Mouse (Mus musculus): ENCODE results near the gene Ly6g6e. TPM values are rescaled to one million over a fixed set of nuclear protein-coding genes. Genes with fewer than 3 reads are reported as not detected.

Ly6g6e gene
- polyA plus RNA-seq, 1 experiment from 2014 or later = 53.7 TPM

Other genes with a start within 250 kb of the Ly6g6e start
- gene Stk19, start 240.0 kb upstream of the Ly6g6e start, polyA plus RNA-seq (2015; fragmentation: Nextera tagmentation; extraction: Ambion mirVana) = 26.1 and 29.3 TPM in 2 replicates
- 62.1 and 65.8 TPM in 2 replicates for gene Dxo, start 239.9 kb upstream of the Ly6g6e start, polyA plus RNA-seq (2015; fragmentation: Nextera tagmentation; extraction: Ambion mirVana)
- gene Skiv2l, start 226.7 kb upstream of the Ly6g6e start, polyA plus RNA-seq (2015; fragmentation: Nextera tagmentation; extraction: Ambion mirVana) = 47.2 and 47.4 TPM in 2 replicates
- gene Nelfe, start 226.5 kb upstream of the Ly6g6e start, polyA plus RNA-seq (2015; fragmentation: Nextera tagmentation; extraction: Ambion mirVana) = 90.1 and 96.4 TPM in 2 replicates
- gene Cfb, start 214.4 kb upstream of the Ly6g6e start, polyA plus RNA-seq (2015; fragmentation: Nextera tagmentation; extraction: Ambion mirVana) = 2.8 and 3.6 TPM in 2 replicates
- gene Zbtb12, start 197.4 kb upstream of the Ly6g6e start, polyA plus RNA-seq (2015; fragmentation: Nextera tagmentation; extraction: Ambion mirVana) = 1.7 and 2.8 TPM in 2 replicates
- not detected in 2 replicates for gene Gm20547, start 194.9 kb upstream of the Ly6g6e start, polyA plus RNA-seq (2015; fragmentation: Nextera tagmentation; extraction: Ambion mirVana)
- 4.6 and 5.2 TPM in 2 replicates for gene C2, start 178.6 kb upstream of the Ly6g6e start, polyA plus RNA-seq (2015; fragmentation: Nextera tagmentation; extraction: Ambion mirVana)
- 64.6 and 78.1 TPM in 2 replicates for gene Ehmt2, start 178.4 kb upstream of the Ly6g6e start, polyA plus RNA-seq (2015; fragmentation: Nextera tagmentation; extraction: Ambion mirVana)
- gene Slc44a4, start 162.4 kb upstream of the Ly6g6e start, polyA plus RNA-seq (2015; fragmentation: Nextera tagmentation; extraction: Ambion mirVana) = 0.17 TPM in 1 of 2 replicates, not detected in the other
- 20.1 and 20.5 TPM in 2 replicates for gene Neu1, start 145.6 kb upstream of the Ly6g6e start, polyA plus RNA-seq (2015; fragmentation: Nextera tagmentation; extraction: Ambion mirVana)
- 3.3 and 3.6 TPM in 2 replicates for gene Hspa1b, start 117.7 kb upstream of the Ly6g6e start, polyA plus RNA-seq (2015; fragmentation: Nextera tagmentation; extraction: Ambion mirVana)
- gene Gm20481, start 107.0 kb upstream of the Ly6g6e start, polyA plus RNA-seq (2015; fragmentation: Nextera tagmentation; extraction: Ambion mirVana) = not detected in 2 replicates
- 31.7 and 32.0 TPM in 2 replicates for gene Hspa1a, start 104.7 kb upstream of the Ly6g6e start, polyA plus RNA-seq (2015; fragmentation: Nextera tagmentation; extraction: Ambion mirVana)
- gene Hspa1l, start 104.2 kb upstream of the Ly6g6e start, polyA plus RNA-seq (2015; fragmentation: Nextera tagmentation; extraction: Ambion mirVana) = 0.46 and 0.65 TPM in 2 replicates
- gene Lsm2, start 95.0 kb upstream of the Ly6g6e start, polyA plus RNA-seq (2015; fragmentation: Nextera tagmentation; extraction: Ambion mirVana) = 143 and 159 TPM in 2 replicates
- 94.4 and 95.1 TPM in 2 replicates for gene Vars, start 75.9 kb upstream of the Ly6g6e start, polyA plus RNA-seq (2015; fragmentation: Nextera tagmentation; extraction: Ambion mirVana)
- gene Vwa7, start 60.3 kb upstream of the Ly6g6e start, polyA plus RNA-seq (2015; fragmentation: Nextera tagmentation; extraction: Ambion mirVana) = 0.18 and 0.20 TPM in 2 replicates
- 8.9 and 9.4 TPM in 2 replicates for gene Sapcd1, start 48.9 kb upstream of the Ly6g6e start, polyA plus RNA-seq (2015; fragmentation: Nextera tagmentation; extraction: Ambion mirVana)
- gene Msh5, start 30.2 kb upstream of the Ly6g6e start, polyA plus RNA-seq (2015; fragmentation: Nextera tagmentation; extraction: Ambion mirVana) = 3.0 and 3.5 TPM in 2 replicates
- gene Clic1, start 26.9 kb upstream of the Ly6g6e start, polyA plus RNA-seq (2015; fragmentation: Nextera tagmentation; extraction: Ambion mirVana) = 351 and 363 TPM in 2 replicates
- 321 and 336 TPM in 2 replicates for gene Ddah2, start 17.9 kb upstream of the Ly6g6e start, polyA plus RNA-seq (2015; fragmentation: Nextera tagmentation; extraction: Ambion mirVana)
- 181 and 203 TPM in 2 replicates for gene Ly6g6c, start 11.5 kb upstream of the Ly6g6e start, polyA plus RNA-seq (2015; fragmentation: Nextera tagmentation; extraction: Ambion mirVana)
- gene Mpig6b, start 10.7 kb upstream of the Ly6g6e start, polyA plus RNA-seq (2015; fragmentation: Nextera tagmentation; extraction: Ambion mirVana) = 1.0 and 1.4 TPM in 2 replicates
- 1.1 and 2.4 TPM in 2 replicates for gene Ly6g6d, start 1.2 kb downstream of the Ly6g6e start, polyA plus RNA-seq (2015; fragmentation: Nextera tagmentation; extraction: Ambion mirVana)
- 0.13 and 0.20 TPM in 2 replicates for gene Ly6g6f, start 8.7 kb downstream of the Ly6g6e start, polyA plus RNA-seq (2015; fragmentation: Nextera tagmentation; extraction: Ambion mirVana)
- gene Abhd16a, start 12.4 kb downstream of the Ly6g6e start, polyA plus RNA-seq (2015; fragmentation: Nextera tagmentation; extraction: Ambion mirVana) = 101 and 112 TPM in 2 replicates
- gene Ly6g5c, start 31.4 kb downstream of the Ly6g6e start, polyA plus RNA-seq (2015; fragmentation: Nextera tagmentation; extraction: Ambion mirVana) = not detected in 2 replicates
- 0.78 and 0.99 TPM in 2 replicates for gene Ly6g5b, start 38.5 kb downstream of the Ly6g6e start, polyA plus RNA-seq (2015; fragmentation: Nextera tagmentation; extraction: Ambion mirVana)
- 16.8 and 17.4 TPM in 2 replicates for gene Gpank1, start 44.6 kb downstream of the Ly6g6e start, polyA plus RNA-seq (2015; fragmentation: Nextera tagmentation; extraction: Ambion mirVana)
- gene Csnk2b, start 45.2 kb downstream of the Ly6g6e start, polyA plus RNA-seq (2015; fragmentation: Nextera tagmentation; extraction: Ambion mirVana) = 293 and 297 TPM in 2 replicates
- gene D17H6S53E, start 49.5 kb downstream of the Ly6g6e start, polyA plus RNA-seq (2015; fragmentation: Nextera tagmentation; extraction: Ambion mirVana) = 10.5 and 11.2 TPM in 2 replicates
- 0.52 and 2.0 TPM in 2 replicates for gene Apom, start 55.1 kb downstream of the Ly6g6e start, polyA plus RNA-seq (2015; fragmentation: Nextera tagmentation; extraction: Ambion mirVana)
- 49.6 and 51.8 TPM in 2 replicates for gene Bag6, start 58.3 kb downstream of the Ly6g6e start, polyA plus RNA-seq (2015; fragmentation: Nextera tagmentation; extraction: Ambion mirVana)
- 142 and 147 TPM in 2 replicates for gene Prrc2a, start 88.0 kb downstream of the Ly6g6e start, polyA plus RNA-seq (2015; fragmentation: Nextera tagmentation; extraction: Ambion mirVana)
- gene Aif1, start 99.2 kb downstream of the Ly6g6e start, polyA plus RNA-seq (2015; fragmentation: Nextera tagmentation; extraction: Ambion mirVana) = 14.6 and 18.6 TPM in 2 replicates
- 25.8 and 27.5 TPM in 2 replicates for gene Lst1, start 111.5 kb downstream of the Ly6g6e start, polyA plus RNA-seq (2015; fragmentation: Nextera tagmentation; extraction: Ambion mirVana)
- 1.0 and 1.2 TPM in 2 replicates for gene Ltb, start 117.5 kb downstream of the Ly6g6e start, polyA plus RNA-seq (2015; fragmentation: Nextera tagmentation; extraction: Ambion mirVana)
- 0.64 and 0.82 TPM in 2 replicates for gene Tnf, start 125.1 kb downstream of the Ly6g6e start, polyA plus RNA-seq (2015; fragmentation: Nextera tagmentation; extraction: Ambion mirVana)
- gene Lta, start 128.4 kb downstream of the Ly6g6e start, polyA plus RNA-seq (2015; fragmentation: Nextera tagmentation; extraction: Ambion mirVana) = 0.37 TPM in 1 of 2 replicates, not detected in the other
- gene Gm16181, start 143.9 kb downstream of the Ly6g6e start, polyA plus RNA-seq (2015; fragmentation: Nextera tagmentation; extraction: Ambion mirVana) = 0.41 and 0.77 TPM in 2 replicates
- 3.7 and 3.8 TPM in 2 replicates for gene Atp6v1g2, start 156.8 kb downstream of the Ly6g6e start, polyA plus RNA-seq (2015; fragmentation: Nextera tagmentation; extraction: Ambion mirVana)
- 11.2 and 11.8 TPM in 2 replicates for gene Nfkbil1, start 158.9 kb downstream of the Ly6g6e start, polyA plus RNA-seq (2015; fragmentation: Nextera tagmentation; extraction: Ambion mirVana)
- 401 and 418 TPM in 2 replicates for gene Ddx39b, start 164.8 kb downstream of the Ly6g6e start, polyA plus RNA-seq (2015; fragmentation: Nextera tagmentation; extraction: Ambion mirVana)
- 84.7 and 93.0 TPM in 2 replicates for gene H2-D1, start 185.8 kb downstream of the Ly6g6e start, polyA plus RNA-seq (2015; fragmentation: Nextera tagmentation; extraction: Ambion mirVana)
- not detected in 2 replicates for gene H2-Q1, start 243.5 kb downstream of the Ly6g6e start, polyA plus RNA-seq (2015; fragmentation: Nextera tagmentation; extraction: Ambion mirVana)